Mouse (Mus musculus): ENCODE measurements around the gene Zfpm1.

DNA sequence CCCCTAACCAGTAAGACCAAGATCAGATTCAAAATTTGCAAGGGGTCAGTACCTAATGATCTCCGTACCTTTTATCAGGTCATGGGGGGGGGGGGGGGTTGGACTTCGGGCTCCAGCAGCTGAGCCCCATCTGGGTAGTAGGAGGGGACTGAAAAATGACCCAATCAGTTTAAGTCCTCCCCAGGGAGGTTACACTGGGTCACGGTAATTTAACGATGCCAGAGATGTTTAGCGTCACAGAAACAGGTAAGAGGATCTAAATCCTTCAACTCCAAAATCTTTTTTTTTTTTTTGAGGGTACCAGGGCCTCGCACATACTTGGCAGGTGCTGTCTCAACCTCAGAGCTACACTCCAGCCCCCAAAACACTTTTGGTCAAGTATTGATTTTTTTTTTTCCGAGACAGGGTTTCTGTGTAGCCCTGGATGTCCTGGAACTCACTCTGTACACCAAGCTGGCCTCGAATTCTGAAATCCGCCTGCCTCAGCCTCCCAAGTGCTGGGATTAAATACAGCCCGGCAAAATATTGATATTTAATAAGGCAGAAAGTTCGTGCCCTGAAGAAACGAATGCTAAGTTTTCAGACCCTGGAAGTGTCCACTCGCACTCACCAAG lies 93.9 kb downstream of the Zfpm1 start:
- TF ChIP-seq POLR2A (IDR thresholded peaks at IDR 0.05; ENCODE audit: extremely low read depth, insufficient read depth, low read length) (no peak), CTCF (IDR thresholded peaks at IDR 0.05; ENCODE audit: low read depth, low read length) (no peak)

Measured in liver, adult 2 months (tissue).